Mouse (Mus musculus) midbrain, embryonic 10.5 days (tissue): ENCODE data around the gene Tmem104. TPM values are rescaled to one million over a fixed set of nuclear protein-coding genes. Genes with fewer than 3 reads are reported as not detected.

Experiments used
- DNase-seq: peaks from one replicate; pipeline ENCODE4 v3.0.0-alpha.2; 2017; ENCODE audit warnings: low spot score
- H3K27ac ChIP-seq: fragments of 300-500 bp; sonication (generic); replicated peaks from 2 replicates; pipeline ENCODE4 v1.5.1; 2016; ENCODE audit warnings: mild to moderate bottlenecking
- H3K27me3 ChIP-seq: fragments of 300-500 bp; sonication (generic); 2 replicates; pipeline ENCODE4 v1.6.1; 2016; ENCODE audit warnings: low read depth, mild to moderate bottlenecking; ENCODE audit not compliant: poor library complexity, severe bottlenecking
- H3K36me3 ChIP-seq: fragments of 300-500 bp; sonication (generic); 2 replicates; pipeline ENCODE4 v1.6.1; 2016; ENCODE audit warnings: mild to moderate bottlenecking, moderate library complexity
- H3K4me1 ChIP-seq: fragments of 300-500 bp; sonication (generic); 2 replicates; pipeline ENCODE4 v1.6.1; 2016
- H3K4me3 ChIP-seq: fragments of 300-500 bp; sonication (generic); 2 replicates; pipeline ENCODE4 v1.5.1; 2016; ENCODE audit warnings: mild to moderate bottlenecking, moderate library complexity
- H3K9me3 ChIP-seq: fragments of 300-500 bp; sonication (generic); replicated peaks from 2 replicates; pipeline ENCODE4 v1.6.1; 2016; ENCODE audit warnings: mild to moderate bottlenecking
- WGBS: fragments of 180-500 bp; shearing (Covaris S2); methylation state at CpG from one replicate; pipeline ENCODE4 v1.1.7; 2016; 5-methylcytosine and 5-hydroxymethylcytosine counted together
- microRNA-seq: library from miRNA; unstranded; fragments of <30 nt; microRNA quantifications from one replicate; pipeline ENCODE4, GENCODE M21; 2017
- polyA plus RNA-seq: library from polyadenylated mRNA; unstranded; fragments of >200 nt; fragmentation: Nextera tagmentation; extraction: Ambion mirVana; gene quantifications from 2 replicates; pipeline ENCODE4 v1.2.1, GENCODE M21; 2016

Gene Tmem104
- polyA plus RNA-seq, 1 experiment from 2014 or later: 7.1 TPM

GRCm38 (mm10) chr11:115288305-115288704 lies 101.0 kb downstream of the Tmem104 start:
- 82% methylated on average over 2 of the region's 2 CpGs for WGBS
- H3K4me1 ChIP-seq: peaks cover 8% of the 10 kb centered on the region
- no peak for DNase-seq
- H3K27ac ChIP-seq: no peak overlapping the region
- no peaks in the 10 kb centered on the region for H3K27me3 ChIP-seq
- H3K36me3 ChIP-seq: no peaks in the 10 kb centered on the region
- no peak overlapping the region for H3K4me3 ChIP-seq
- H3K9me3 ChIP-seq: no peaks in the 10 kb centered on the region

GRCm38 (mm10) chr11:115289885-115290284 lies 102.6 kb downstream of the Tmem104 start:
- peaks cover 8% of the 10 kb centered on the region for H3K4me1 ChIP-seq
- H3K27me3 ChIP-seq: no peaks in the 10 kb centered on the region
- no peaks in the 10 kb centered on the region for H3K9me3 ChIP-seq
- no peak overlapping the region for H3K4me3 ChIP-seq
- no peak overlapping the region for H3K27ac ChIP-seq
- H3K36me3 ChIP-seq: no peaks in the 10 kb centered on the region
- WGBS: 86% methylated on average over 8 of the region's 8 CpGs
- DNase-seq: no peak

- H3K36me3 ChIP-seq: no peaks in the 10 kb centered on the region
- no peak overlapping the region for H3K27ac ChIP-seq
- no peak overlapping the region for H3K4me3 ChIP-seq
- no peaks in the 10 kb centered on the region for H3K9me3 ChIP-seq
- no peaks in the 10 kb centered on the region for H3K27me3 ChIP-seq
- H3K4me1 ChIP-seq: peaks cover 8% of the 10 kb centered on the region
- 93% methylated on average over 1 of the region's 1 CpGs for WGBS
- no peak for DNase-seq
These were observed 103.0 kb downstream of the Tmem104 start for GRCm38 (mm10) chr11:115290314-115290713.

- no peak overlapping the region for H3K4me3 ChIP-seq
- WGBS: 92% methylated on average over 6 of the region's 6 CpGs
- H3K9me3 ChIP-seq: no peaks in the 10 kb centered on the region
- DNase-seq: no peak
- peaks cover 8% of the 10 kb centered on the region for H3K4me1 ChIP-seq
- H3K36me3 ChIP-seq: no peaks in the 10 kb centered on the region
- peaks cover 4% of the 10 kb centered on the region for H3K27me3 ChIP-seq
- H3K27ac ChIP-seq: no peak overlapping the region
These were observed 103.6 kb downstream of the Tmem104 start for GRCm38 (mm10) chr11:115290919-115291318.

- Histone ChIP-seq H3K9me3 (no peaks in the 10 kb centered on the region), H3K36me3 (no peaks in the 10 kb centered on the region), H3K27ac (no peak overlapping the region), H3K4me1 (peaks cover 8% of the 10 kb centered on the region), H3K27me3 (peaks cover 10% of the 10 kb centered on the region), H3K4me3 (no peak overlapping the region)
- WGBS: 74% methylated on average over 10 of the region's 10 CpGs
- no peak for DNase-seq
These were observed 104.2 kb downstream of the Tmem104 start for GRCm38 (mm10) chr11:115291503-115291902.

GRCm38 (mm10) chr11:115292631-115293375 lies 105.5 kb downstream of the Tmem104 start:
- DNase-seq: no peak
- peaks cover 23% of the 10 kb centered on the region for H3K27me3 ChIP-seq
- H3K9me3 ChIP-seq: no peaks in the 10 kb centered on the region
- H3K4me3 ChIP-seq: no peak overlapping the region
- WGBS: 69% methylated on average over 14 of the region's 14 CpGs
- no peaks in the 10 kb centered on the region for H3K36me3 ChIP-seq
- peaks cover 20% of the 10 kb centered on the region for H3K4me1 ChIP-seq
- no peak overlapping the region for H3K27ac ChIP-seq

GRCm38 (mm10) chr11:115295939-115296338 lies 108.7 kb downstream of the Tmem104 start:
- peaks cover 4% of the 10 kb centered on the region; the same call in 1 of the 2 replicates for H3K9me3 ChIP-seq
- no peak overlapping the region for H3K4me3 ChIP-seq
- H3K27ac ChIP-seq: no peak overlapping the region
- H3K4me1 ChIP-seq: peaks cover 23% of the 10 kb centered on the region
- no peak for DNase-seq
- WGBS: 89% methylated on average over 11 of the region's 11 CpGs
- no peaks in the 10 kb centered on the region for H3K36me3 ChIP-seq
- H3K27me3 ChIP-seq: peaks cover 45% of the 10 kb centered on the region

Small RNA genes lying within 50 kb of the gene (microRNA-seq; reads per million reads assigned to microRNA genes)
- gene Gm25837: not detected

Other genes with a start within 250 kb of the Tmem104 start
- not detected in 2 replicates for gene Cd300c, start 218.3 kb upstream of the Tmem104 start, polyA plus RNA-seq
- 0.10 TPM in 2 replicates for gene Cd300ld, start 197.6 kb upstream of the Tmem104 start, polyA plus RNA-seq
- 0.56 and 0.71 TPM in 2 replicates for gene Cd300c2, start 185.6 kb upstream of the Tmem104 start, polyA plus RNA-seq
- gene Cd300ld2, start 171.3 kb upstream of the Tmem104 start, polyA plus RNA-seq: not detected in 2 replicates
- not detected in 2 replicates for gene Cd300ld4, start 160.5 kb upstream of the Tmem104 start, polyA plus RNA-seq
- not detected in 2 replicates for gene Cd300ld5, start 149.7 kb upstream of the Tmem104 start, polyA plus RNA-seq
- not detected in 2 replicates for gene Cd300ld3, start 139.1 kb upstream of the Tmem104 start, polyA plus RNA-seq
- gene Cd300e, start 125.3 kb upstream of the Tmem104 start, polyA plus RNA-seq: not detected in 2 replicates
- gene Rab37, start 96.1 kb upstream of the Tmem104 start, polyA plus RNA-seq: 0.49 and 1.1 TPM in 2 replicates
- 0.21 TPM in 1 of 2 replicates, not detected in the other for gene Cd300lf, start 53.5 kb upstream of the Tmem104 start, polyA plus RNA-seq
- 36.8 and 37.8 TPM in 2 replicates for gene Slc9a3r1, start 24.1 kb upstream of the Tmem104 start, polyA plus RNA-seq
- 17.8 and 19.5 TPM in 2 replicates for gene Nat9, start 372 bp downstream of the Tmem104 start, polyA plus RNA-seq
- 0.02 and 0.06 TPM in 2 replicates for gene Grin2c, start 79.8 kb downstream of the Tmem104 start, polyA plus RNA-seq
- 16.7 and 19.8 TPM in 2 replicates for gene Fdxr, start 89.6 kb downstream of the Tmem104 start, polyA plus RNA-seq
- gene Fads6, start 110.2 kb downstream of the Tmem104 start, polyA plus RNA-seq: 0.22 and 0.37 TPM in 2 replicates
- not detected in 2 replicates for gene Otop2, start 119.7 kb downstream of the Tmem104 start, polyA plus RNA-seq
- gene Ush1g, start 134.6 kb downstream of the Tmem104 start, polyA plus RNA-seq: not detected in 2 replicates
- 0.37 and 0.42 TPM in 2 replicates for gene Otop3, start 147.2 kb downstream of the Tmem104 start, polyA plus RNA-seq
- gene Hid1, start 180.3 kb downstream of the Tmem104 start, polyA plus RNA-seq: 12.1 and 18.1 TPM in 2 replicates
- gene Cdr2l, start 194.4 kb downstream of the Tmem104 start, polyA plus RNA-seq: 16.1 and 19.7 TPM in 2 replicates
- 256 and 270 TPM in 2 replicates for gene Mrpl58, start 216.3 kb downstream of the Tmem104 start, polyA plus RNA-seq
- 926 and 929 TPM in 2 replicates for gene Atp5h, start 232.5 kb downstream of the Tmem104 start, polyA plus RNA-seq
- 9.9 and 18.8 TPM in 2 replicates for gene Kctd2, start 232.6 kb downstream of the Tmem104 start, polyA plus RNA-seq